Mouse (Mus musculus) ES-Bruce4 (cell line): ENCODE measurements around the gene Mfn2. TPM values are rescaled to one million over a fixed set of nuclear protein-coding genes. Genes with fewer than 3 reads are reported as not detected.

ENCODE experiments used
- H3K27ac ChIP-seq: 2 replicates; pipeline ENCODE4 v1.5.1; 2012; ENCODE audit warnings: low read length, inconsistent platforms; ENCODE audit not compliant: insufficient read depth
- H3K27me3 ChIP-seq: 2 replicates; pipeline ENCODE4 v1.6.1; 2012; ENCODE audit warnings: mild to moderate bottlenecking, low read length, inconsistent platforms; ENCODE audit not compliant: control insufficient read depth, poor library complexity, insufficient read depth, severe bottlenecking
- H3K36me3 ChIP-seq: 2 replicates; pipeline ENCODE4 v1.6.1; 2012; ENCODE audit warnings: inconsistent platforms, mild to moderate bottlenecking, low read length, moderate library complexity; ENCODE audit not compliant: control insufficient read depth, poor library complexity, insufficient read depth, severe bottlenecking
- H3K4me1 ChIP-seq: one replicate; pipeline ENCODE4 v1.8.1; 2011; ENCODE audit warnings: low read length; ENCODE audit not compliant: control insufficient read depth, insufficient read depth
- H3K4me3 ChIP-seq: 2 replicates; pipeline ENCODE4 v1.5.1; 2011; ENCODE audit warnings: low read depth, mild to moderate bottlenecking, low read length
- H3K9ac ChIP-seq: 2 replicates; pipeline ENCODE4 v1.6.1; 2012; ENCODE audit warnings: low read depth, mild to moderate bottlenecking, inconsistent platforms; ENCODE audit not compliant: poor library complexity, severe bottlenecking
- H3K9me3 ChIP-seq: replicated peaks from 2 replicates; pipeline ENCODE4 v1.6.1; 2012; ENCODE audit warnings: mild to moderate bottlenecking, low read length, inconsistent platforms; ENCODE audit not compliant: control insufficient read depth, poor library complexity, insufficient read depth, severe bottlenecking
- CTCF ChIP-seq: IDR thresholded peaks from one replicate; pipeline ENCODE4 v1.8.1; 2011; ENCODE audit warnings: low read depth, low read length
- EP300 ChIP-seq: IDR thresholded peaks from 2 replicates; pipeline ENCODE4 v1.6.1; 2011; ENCODE audit warnings: low read depth, low read length; ENCODE audit not compliant: insufficient read depth
- POLR2A ChIP-seq: IDR thresholded peaks from one replicate; pipeline ENCODE4 v1.8.1; 2011; ENCODE audit warnings: low read length; ENCODE audit not compliant: insufficient read depth
- polyA plus RNA-seq: library from polyadenylated mRNA; stranded (reverse); fragments of >200 nt; gene quantifications from 2 replicates; pipeline ENCODE4 v1.2.4, GENCODE M21; 2011; ENCODE audit warnings: low read depth; ENCODE audit not compliant: missing spikeins, insufficient read depth, insufficient read length

The Mfn2 gene
- polyA plus RNA-seq, 1 experiment, result 14.6 TPM

DNA sequence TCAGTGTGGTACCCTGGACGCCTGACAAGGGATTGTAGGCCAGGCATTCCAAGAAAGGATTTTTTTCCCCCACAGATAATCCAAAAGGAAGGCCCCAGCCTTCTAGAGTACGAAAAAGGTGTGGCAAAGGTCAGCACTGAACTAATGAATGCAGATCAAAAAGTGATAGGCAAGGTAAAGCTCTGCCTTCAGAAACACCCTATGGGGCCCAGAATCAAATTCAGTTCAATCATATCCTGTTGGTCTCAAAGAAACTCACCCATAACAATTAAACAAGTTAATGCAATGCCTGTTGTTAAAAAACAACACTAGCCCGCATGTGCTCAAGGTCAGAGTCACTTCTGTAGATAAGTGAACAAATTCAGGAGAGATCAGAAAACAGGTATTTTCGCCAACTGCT, 80.1 kb downstream of the Mfn2 start:
- peaks cover 3% of the 10 kb centered on the region for H3K4me1 ChIP-seq
- H3K9me3 ChIP-seq, result peaks cover 6% of the 10 kb centered on the region
- no peaks in the 10 kb centered on the region for H3K27me3 ChIP-seq
- no peak overlapping the region for H3K9ac ChIP-seq
- no peaks in the 10 kb centered on the region; the same call in 1 of the 2 replicates for H3K36me3 ChIP-seq
- no peak for TF ChIP-seq POLR2A
- TF ChIP-seq EP300, result no peak
- TF ChIP-seq CTCF, result no peak
- H3K27ac ChIP-seq, result no peak overlapping the region
- H3K4me3 ChIP-seq, result no peak overlapping the region

Other genes with a start within 250 kb of the Mfn2 start
- gene Zfp534, start 202.2 kb downstream of the Mfn2 start, polyA plus RNA-seq, result 25.0 and 26.4 TPM in 2 replicates
- 54.0 and 59.1 TPM in 2 replicates for gene Zfp984, start 94.9 kb downstream of the Mfn2 start, polyA plus RNA-seq
- gene Zfp933, start 56.3 kb downstream of the Mfn2 start, polyA plus RNA-seq, result 8.8 and 11.5 TPM in 2 replicates
- gene Miip, start 35.9 kb downstream of the Mfn2 start, polyA plus RNA-seq, result 48.8 and 56.3 TPM in 2 replicates
- gene Fv1, start 35.7 kb downstream of the Mfn2 start, polyA plus RNA-seq, result 9.2 and 12.6 TPM in 2 replicates
- gene Plod1, start 32.1 kb upstream of the Mfn2 start, polyA plus RNA-seq, result 21.7 and 26.3 TPM in 2 replicates
- 23.1 and 23.3 TPM in 2 replicates for gene 2510039O18Rik, start 36.2 kb upstream of the Mfn2 start, polyA plus RNA-seq
- gene Nppb, start 81.1 kb upstream of the Mfn2 start, polyA plus RNA-seq, result 0.87 and 2.1 TPM in 2 replicates
- not detected in 2 replicates for gene Nppa, start 96.0 kb upstream of the Mfn2 start, polyA plus RNA-seq
- gene Clcn6, start 134.1 kb upstream of the Mfn2 start, polyA plus RNA-seq, result 13.7 and 16.7 TPM in 2 replicates
- 9.5 and 13.7 TPM in 2 replicates for gene Mthfr, start 134.4 kb upstream of the Mfn2 start, polyA plus RNA-seq
- 48.2 and 60.6 TPM in 2 replicates for gene Agtrap, start 183.3 kb upstream of the Mfn2 start, polyA plus RNA-seq
- gene Mad2l2, start 225.7 kb upstream of the Mfn2 start, polyA plus RNA-seq, result 45.9 and 60.3 TPM in 2 replicates
- 0.17 and 0.22 TPM in 2 replicates for gene Draxin, start 226.0 kb upstream of the Mfn2 start, polyA plus RNA-seq
- gene Fbxo6, start 247.4 kb upstream of the Mfn2 start, polyA plus RNA-seq, result 41.6 and 51.5 TPM in 2 replicates